Mouse (Mus musculus) liver, adult 2 months (tissue): ENCODE measurements at regions not wholly inside any gene's neighbourhood (a gene's known extent, or its start where the extent isn't known, plus 50 kb on each side); places are given as distances from the start of the nearest gene placed in this dataset.

Source experiments
- CTCF ChIP-seq: fragments of 200-500 bp; IDR thresholded peaks from 2 replicates; pipeline ENCODE4 v1.5.1; 2011; ENCODE audit warnings: low read depth, low read length, control low read depth
- POLR2A ChIP-seq: fragments of 200-500 bp; IDR thresholded peaks from 2 replicates; pipeline ENCODE4 v1.6.1; 2011; ENCODE audit warnings: low read length, control low read depth; ENCODE audit not compliant: insufficient read depth; ENCODE audit errors: extremely low read depth

DNA sequence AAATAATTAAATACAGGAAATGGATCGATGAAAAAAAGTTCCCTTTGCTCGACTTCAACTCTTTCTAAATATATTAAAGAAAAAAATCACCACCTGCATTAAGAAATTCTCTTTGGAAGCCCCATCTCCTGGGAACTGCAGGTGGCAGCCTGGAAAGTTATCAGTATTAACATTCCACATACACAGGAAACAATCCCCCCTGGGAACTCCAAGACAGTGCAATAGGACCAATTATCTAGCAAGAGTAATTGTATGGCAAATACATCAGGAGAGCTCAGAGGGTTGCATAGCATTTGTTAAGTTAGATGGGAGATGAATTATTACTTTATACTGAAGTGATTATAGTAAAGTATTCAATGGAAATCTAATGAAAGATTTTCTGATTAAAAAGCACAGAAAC lies 487.3 kb downstream of the Ttll7 start:
- no peak for TF ChIP-seq POLR2A
- TF ChIP-seq CTCF, result no peak
